Mouse (Mus musculus): ENCODE measurements around the gene Ciapin1. TPM values are rescaled to one million over a fixed set of nuclear protein-coding genes. Genes with fewer than 3 reads are reported as not detected.
A peak's percentile ranks its signal among the peaks of the same experiment; 100 is the strongest.

The Ciapin1 gene
- polyA plus RNA-seq, 1 experiment from 2014 or later, result 80.9 TPM

GRCm38 (mm10) chr8:94819671-94820179, 18.4 kb downstream of the Ciapin1 start:
- H3K27me3 ChIP-seq (replicated peaks), result no peaks in the 10 kb centered on the region
- peak overlapping the region; percentile 61 for H3K27ac ChIP-seq
- H3K9ac ChIP-seq, result no peak overlapping the region
- no peak overlapping the region for H3K4me3 ChIP-seq
- H3K36me3 ChIP-seq, result peaks cover 49% of the 10 kb centered on the region
- 42% methylated on average over 6 of the region's 6 CpGs for WGBS (ENCODE audit: insufficient replicate concordance)
- H3K9me3 ChIP-seq (replicated peaks), result no peaks in the 10 kb centered on the region
- peak; percentile 26; the same call in 1 of the 2 replicates for ATAC-seq
- H3K4me1 ChIP-seq, result peaks cover 26% of the 10 kb centered on the region
- H3K4me2 ChIP-seq, result no peak overlapping the region

- Histone ChIP-seq H3K4me1 (peaks cover 23% of the 10 kb centered on the region), H3K36me3 (peaks cover 31% of the 10 kb centered on the region), H3K4me3 (no peak overlapping the region), H3K27ac (no peak overlapping the region), H3K4me2 (no peak overlapping the region), H3K9me3 (replicated peaks) (no peaks in the 10 kb centered on the region), H3K27me3 (replicated peaks) (no peaks in the 10 kb centered on the region), H3K9ac (no peak overlapping the region)
- no peak for ATAC-seq
- WGBS (ENCODE audit: insufficient replicate concordance), result 72% methylated on average over 11 of the region's 11 CpGs
These were observed 20.2 kb downstream of the Ciapin1 start for GRCm38 (mm10) chr8:94817933-94818332.

GRCm38 (mm10) chr8:94814556-94814955, 23.6 kb downstream of the Ciapin1 start:
- no peak overlapping the region for H3K4me2 ChIP-seq
- WGBS (ENCODE audit: insufficient replicate concordance), result 0% methylated on average over 1 of the region's 1 CpGs
- peaks cover 12% of the 10 kb centered on the region for H3K4me1 ChIP-seq
- H3K36me3 ChIP-seq, result no peaks in the 10 kb centered on the region
- no peaks in the 10 kb centered on the region for H3K9me3 ChIP-seq (replicated peaks)
- H3K4me3 ChIP-seq, result no peak overlapping the region
- no peak overlapping the region for H3K9ac ChIP-seq
- no peaks in the 10 kb centered on the region for H3K27me3 ChIP-seq (replicated peaks)
- ATAC-seq, result no peak
- H3K27ac ChIP-seq, result no peak overlapping the region

- 0 out of 2 replicates have a peak, but pooled peaks cover 2% of the 10 kb centered on the region for H3K27me3 ChIP-seq (replicated peaks)
- no peak overlapping the region for H3K4me2 ChIP-seq
- ATAC-seq, result peak; percentile 41; the same call in 1 of the 2 replicates
- H3K4me1 ChIP-seq, result peaks cover 30% of the 10 kb centered on the region
- no peaks in the 10 kb centered on the region for H3K36me3 ChIP-seq
- H3K4me3 ChIP-seq, result no peak overlapping the region
- WGBS (ENCODE audit: insufficient replicate concordance), result 30% methylated on average over 6 of the region's 6 CpGs
- no peak overlapping the region for H3K9ac ChIP-seq
- H3K9me3 ChIP-seq (replicated peaks), result no peaks in the 10 kb centered on the region
- no peak overlapping the region for H3K27ac ChIP-seq
These were observed 25.5 kb downstream of the Ciapin1 start for GRCm38 (mm10) chr8:94812645-94813098.

- peak overlapping the region; percentile 21; the same call in 1 of the 2 replicates for H3K27ac ChIP-seq
These were observed 26.5 kb downstream of the Ciapin1 start for GRCm38 (mm10) chr8:94811654-94812053.

GRCm38 (mm10) chr8:94810855-94811254, 27.3 kb downstream of the Ciapin1 start:
- Histone ChIP-seq H3K4me1 (peaks cover 41% of the 10 kb centered on the region), H3K9ac (no peak overlapping the region), H3K27ac (no peak overlapping the region), H3K4me2 (no peak overlapping the region), H3K4me3 (no peak overlapping the region), H3K36me3 (no peaks in the 10 kb centered on the region), H3K9me3 (replicated peaks) (no peaks in the 10 kb centered on the region), H3K27me3 (replicated peaks) (peaks cover 14% of the 10 kb centered on the region; the same call in 1 of the 2 replicates)
- no peak for ATAC-seq
- WGBS (ENCODE audit: insufficient replicate concordance), result 80% methylated on average over 5 of the region's 5 CpGs

More at GRCm38 (mm10) chr8:94811654-94812053, 26.5 kb downstream of the Ciapin1 start:
- Histone ChIP-seq H3K4me1 (peaks cover 38% of the 10 kb centered on the region), H3K36me3 (no peaks in the 10 kb centered on the region), H3K4me2 (no peak overlapping the region), H3K9me3 (replicated peaks) (no peaks in the 10 kb centered on the region), H3K9ac (no peak overlapping the region), H3K4me3 (no peak overlapping the region), H3K27me3 (replicated peaks) (0 out of 2 replicates have a peak, but pooled peaks cover 7% of the 10 kb centered on the region)
- 53% methylated on average over 6 of the region's 6 CpGs for WGBS (ENCODE audit: insufficient replicate concordance)
- no peak for ATAC-seq

- Histone ChIP-seq H3K9me3 (replicated peaks) (no peaks in the 10 kb centered on the region), H3K9ac (no peak within 1 kb of the TSS), H3K4me1 (peaks cover 46% of the 10 kb centered on the region), H3K4me3 (no peak within 1 kb of the TSS), H3K4me2 (no peak within 1 kb of the TSS), H3K27ac (peak within 1 kb of the TSS; percentile 21), H3K27me3 (replicated peaks) (peaks cover 15% of the 10 kb centered on the region; the same call in 1 of the 2 replicates), H3K36me3 (no peaks in the 10 kb centered on the region)
- WGBS (ENCODE audit: insufficient replicate concordance), result 50% methylated on average over 3 of the region's 3 CpGs
- no peak for ATAC-seq
These were observed 28.0 kb downstream of the Ciapin1 start, which contains the start of gene Ccl17 for GRCm38 (mm10) chr8:94810153-94810552. TSS of gene Ccl17 (plus strand) at chr8:94810453.

- Histone ChIP-seq H3K9ac (no peak overlapping the region; the same call in 1 of the 2 replicates), H3K9me3 (replicated peaks) (no peaks in the 10 kb centered on the region), H3K36me3 (no peaks in the 10 kb centered on the region), H3K27ac (no peak overlapping the region), H3K4me2 (no peak overlapping the region), H3K27me3 (replicated peaks) (peaks cover 28% of the 10 kb centered on the region), H3K4me1 (peaks cover 58% of the 10 kb centered on the region), H3K4me3 (no peak overlapping the region)
- 63% methylated on average over 6 of the region's 6 CpGs for WGBS (ENCODE audit: insufficient replicate concordance)
- peak; percentile 64 for ATAC-seq
These were observed 29.8 kb downstream of the Ciapin1 start for GRCm38 (mm10) chr8:94808372-94808771.

GRCm38 (mm10) chr8:94807506-94807905, 30.7 kb downstream of the Ciapin1 start:
- Histone ChIP-seq H3K4me2 (no peak overlapping the region), H3K27me3 (replicated peaks) (peaks cover 30% of the 10 kb centered on the region), H3K27ac (no peak overlapping the region), H3K9me3 (replicated peaks) (no peaks in the 10 kb centered on the region), H3K9ac (no peak overlapping the region), H3K4me1 (peaks cover 57% of the 10 kb centered on the region), H3K4me3 (no peak overlapping the region), H3K36me3 (no peaks in the 10 kb centered on the region)
- ATAC-seq, result 0 out of 2 replicates have a peak, but pooled peaks have one; percentile 6
- WGBS (ENCODE audit: insufficient replicate concordance), result 61% methylated on average over 7 of the region's 7 CpGs

GRCm38 (mm10) chr8:94805811-94806210, 32.3 kb downstream of the Ciapin1 start:
- no peak overlapping the region for H3K4me3 ChIP-seq

GRCm38 (mm10) chr8:94804546-94805340, 33.4 kb downstream of the Ciapin1 start:
- ATAC-seq, result no peak; the same call in 1 of the 2 replicates
- Histone ChIP-seq H3K27ac (no peak overlapping the region), H3K9me3 (replicated peaks) (no peaks in the 10 kb centered on the region), H3K27me3 (replicated peaks) (peaks cover 47% of the 10 kb centered on the region), H3K4me1 (peaks cover 67% of the 10 kb centered on the region), H3K4me2 (no peak overlapping the region), H3K9ac (0 out of 2 replicates have a peak overlapping the region, but pooled peaks have one; percentile 19), H3K36me3 (no peaks in the 10 kb centered on the region), H3K4me3 (no peak overlapping the region)
- 15% methylated on average over 10 of the region's 10 CpGs for WGBS (ENCODE audit: insufficient replicate concordance)

More at GRCm38 (mm10) chr8:94805811-94806210, 32.3 kb downstream of the Ciapin1 start:
- Histone ChIP-seq H3K9ac (no peak overlapping the region), H3K36me3 (no peaks in the 10 kb centered on the region), H3K4me1 (peaks cover 67% of the 10 kb centered on the region), H3K9me3 (replicated peaks) (no peaks in the 10 kb centered on the region), H3K4me2 (no peak overlapping the region), H3K27ac (no peak overlapping the region), H3K27me3 (replicated peaks) (peaks cover 43% of the 10 kb centered on the region)
- no peak for ATAC-seq
- WGBS (ENCODE audit: insufficient replicate concordance), result 70% methylated on average over 4 of the region's 4 CpGs

GRCm38 (mm10) chr8:94803551-94803950, 34.6 kb downstream of the Ciapin1 start:
- no peaks in the 10 kb centered on the region for H3K9me3 ChIP-seq (replicated peaks)
- H3K27me3 ChIP-seq (replicated peaks), result peaks cover 47% of the 10 kb centered on the region
- no peak overlapping the region for H3K27ac ChIP-seq
- H3K9ac ChIP-seq, result no peak overlapping the region
- peaks cover 55% of the 10 kb centered on the region for H3K4me1 ChIP-seq
- H3K4me3 ChIP-seq, result no peak overlapping the region
- no peak overlapping the region for H3K4me2 ChIP-seq
- H3K36me3 ChIP-seq, result no peaks in the 10 kb centered on the region
- ATAC-seq, result no peak
- WGBS (ENCODE audit: insufficient replicate concordance), result 57% methylated on average over 6 of the region's 6 CpGs

All from liver, embryonic 12.5 days (tissue).